Mouse (Mus musculus) spleen, adult 2 months (tissue): Measurements from ENCODE around the gene Gm20518.

Experiments
- CTCF ChIP-seq: fragments of 200-500 bp; IDR thresholded peaks from 2 replicates; pipeline ENCODE4 v1.5.1; 2011; ENCODE audit warnings: mild to moderate bottlenecking, inconsistent platforms; ENCODE audit not compliant: insufficient read depth, insufficient read length, insufficient replicate concordance; ENCODE audit errors: extremely low read depth
- POLR2A ChIP-seq: fragments of 200-500 bp; IDR thresholded peaks from 2 replicates; pipeline ENCODE4 v1.6.1; 2011; ENCODE audit warnings: low read depth, low read length, inconsistent platforms

GRCm38 (mm10) chr16:17896091-17896490 lies 4.6 kb upstream of the Gm20518 start:
- TF ChIP-seq CTCF (no peak), POLR2A (no peak)
